Mouse (Mus musculus): Measurements from ENCODE around the gene Fam19a1.

- no peak for TF ChIP-seq CTCF (conservative IDR thresholded peaks at IDR 0.05; ENCODE audit: insufficient read depth, insufficient read length, low read depth, low read length)
- TF ChIP-seq POLR2A (IDR thresholded peaks at IDR 0.05; ENCODE audit: low read depth, low read length): no peak
Measured at GRCm38 (mm10) chr6:96287377-96287776, 174.4 kb downstream of the Fam19a1 start.

Data from kidney, adult 2 months (tissue).